Mouse (Mus musculus) MN1 (cell line): ENCODE results near the gene A26c2.

ENCODE experiments used
- DNase-seq: peaks from one replicate; pipeline ENCODE4 v3.0.0-alpha.2; 2016; ENCODE audit warnings: low spot score

Gene A26c2

GRCm38 (mm10) chr7:62823573-62823972 is at the start of gene A26c2:
A26c2 (minus strand) TSS chr7:62823673.
- no peak for DNase-seq

GRCm38 (mm10) chr7:62851471-62851870 is 28.0 kb upstream of the A26c2 start:
- DNase-seq, result no peak
